Mouse (Mus musculus): ENCODE results near the gene Hsp90aa1. TPM values are rescaled to one million over a fixed set of nuclear protein-coding genes. Genes with fewer than 3 reads are reported as not detected.

The Hsp90aa1 gene
- polyA plus RNA-seq, 1 experiment from 2014 or later, result 836 TPM

- no peak overlapping the region for H3K4me2 ChIP-seq (replicated peaks)
- no peak overlapping the region for H3K9ac ChIP-seq
- H3K4me3 ChIP-seq, result no peak overlapping the region
- H3K4me1 ChIP-seq, result peaks cover 4% of the 10 kb centered on the region; the same call in 1 of the 2 replicates
- H3K9me3 ChIP-seq, result no peaks in the 10 kb centered on the region
- 0 out of 2 replicates have a peak, but pooled peaks have one; percentile 42 for ATAC-seq (ENCODE audit: low FRiP score, low read depth)
- no peak overlapping the region for H3K27ac ChIP-seq
- no peaks in the 10 kb centered on the region for H3K27me3 ChIP-seq
- 48% methylated on average over 7 of the region's 7 CpGs for WGBS
- H3K36me3 ChIP-seq, result 0 out of 2 replicates have a peak, but pooled peaks cover 4% of the 10 kb centered on the region
These were observed 21.3 kb downstream of the Hsp90aa1 start for GRCm38 (mm10) chr12:110681191-110681590.

GRCm38 (mm10) chr12:110674243-110674642 lies 28.3 kb downstream of the Hsp90aa1 start:
- H3K9ac ChIP-seq, result no peak overlapping the region
- WGBS, result 57% methylated on average over 5 of the region's 5 CpGs
- no peak overlapping the region for H3K4me3 ChIP-seq
- no peaks in the 10 kb centered on the region for H3K4me1 ChIP-seq
- no peak overlapping the region for H3K27ac ChIP-seq
- peaks cover 13% of the 10 kb centered on the region for H3K36me3 ChIP-seq
- H3K27me3 ChIP-seq, result no peaks in the 10 kb centered on the region
- no peak for ATAC-seq (ENCODE audit: low FRiP score, low read depth)
- H3K9me3 ChIP-seq, result no peaks in the 10 kb centered on the region
- no peak overlapping the region for H3K4me2 ChIP-seq (replicated peaks)

GRCm38 (mm10) chr12:110667466-110668077 lies 35.0 kb downstream of the Hsp90aa1 start:
- Histone ChIP-seq H3K27ac (no peak overlapping the region), H3K36me3 (peaks cover 79% of the 10 kb centered on the region), H3K9me3 (no peaks in the 10 kb centered on the region), H3K4me1 (no peaks in the 10 kb centered on the region), H3K4me2 (replicated peaks) (no peak overlapping the region), H3K9ac (no peak overlapping the region), H3K4me3 (no peak overlapping the region), H3K27me3 (no peaks in the 10 kb centered on the region)
- 89% methylated on average over 13 of the region's 13 CpGs for WGBS
- no peak for ATAC-seq (ENCODE audit: low FRiP score, low read depth)

DNA sequence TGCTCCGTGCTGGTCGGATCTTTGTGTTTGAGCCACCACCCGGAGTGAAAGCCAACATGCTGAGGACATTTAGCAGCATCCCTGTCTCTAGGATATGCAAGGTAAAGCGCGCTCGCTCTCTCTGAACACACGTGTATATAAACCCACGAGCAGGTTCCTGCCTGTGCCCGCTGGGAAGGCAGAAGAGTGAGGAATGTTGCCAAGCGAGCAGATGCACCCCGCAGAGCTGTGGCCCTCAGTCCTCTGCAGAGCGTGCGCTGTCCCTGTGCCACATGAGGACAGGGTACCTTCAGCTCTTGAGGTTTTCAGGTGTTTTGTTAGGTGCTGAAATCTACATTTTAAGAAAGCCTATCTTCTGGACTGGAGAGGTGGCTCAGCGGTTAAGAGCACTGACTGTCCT lies 40.8 kb downstream of the Hsp90aa1 start:
- Histone ChIP-seq H3K4me1 (no peaks in the 10 kb centered on the region), H3K27ac (no peak overlapping the region), H3K4me2 (replicated peaks) (no peak overlapping the region), H3K36me3 (peaks cover 99% of the 10 kb centered on the region), H3K27me3 (no peaks in the 10 kb centered on the region), H3K9ac (no peak overlapping the region), H3K4me3 (no peak overlapping the region), H3K9me3 (no peaks in the 10 kb centered on the region)
- ATAC-seq (ENCODE audit: low FRiP score, low read depth), result no peak
- 94% methylated on average over 14 of the region's 14 CpGs for WGBS

DNA sequence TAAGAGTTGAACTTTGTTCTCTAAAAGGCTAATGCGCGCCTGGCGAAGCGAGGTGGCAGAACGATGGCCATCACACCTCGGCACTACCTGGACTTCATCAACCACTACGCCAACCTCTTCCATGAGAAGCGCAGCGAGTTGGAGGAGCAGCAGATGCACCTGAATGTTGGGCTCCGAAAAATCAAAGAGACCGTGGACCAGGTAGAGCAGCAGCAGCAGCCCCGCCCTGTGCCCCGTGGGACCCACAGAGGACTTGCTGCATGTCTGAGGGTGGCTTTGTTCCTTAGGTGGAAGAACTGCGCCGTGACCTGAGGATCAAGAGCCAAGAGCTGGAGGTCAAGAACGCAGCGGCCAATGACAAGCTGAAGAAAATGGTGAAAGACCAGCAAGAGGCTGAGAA lies 51.1 kb downstream of the Hsp90aa1 start:
- no peaks in the 10 kb centered on the region for H3K4me1 ChIP-seq
- H3K27me3 ChIP-seq, result no peaks in the 10 kb centered on the region
- WGBS, result 96% methylated on average over 17 of the region's 17 CpGs
- H3K27ac ChIP-seq, result no peak overlapping the region
- ATAC-seq (ENCODE audit: low FRiP score, low read depth), result no peak
- no peak overlapping the region for H3K4me2 ChIP-seq (replicated peaks)
- peaks cover 95% of the 10 kb centered on the region for H3K36me3 ChIP-seq
- H3K9me3 ChIP-seq, result no peaks in the 10 kb centered on the region
- no peak overlapping the region for H3K9ac ChIP-seq
- no peak overlapping the region for H3K4me3 ChIP-seq

DNA sequence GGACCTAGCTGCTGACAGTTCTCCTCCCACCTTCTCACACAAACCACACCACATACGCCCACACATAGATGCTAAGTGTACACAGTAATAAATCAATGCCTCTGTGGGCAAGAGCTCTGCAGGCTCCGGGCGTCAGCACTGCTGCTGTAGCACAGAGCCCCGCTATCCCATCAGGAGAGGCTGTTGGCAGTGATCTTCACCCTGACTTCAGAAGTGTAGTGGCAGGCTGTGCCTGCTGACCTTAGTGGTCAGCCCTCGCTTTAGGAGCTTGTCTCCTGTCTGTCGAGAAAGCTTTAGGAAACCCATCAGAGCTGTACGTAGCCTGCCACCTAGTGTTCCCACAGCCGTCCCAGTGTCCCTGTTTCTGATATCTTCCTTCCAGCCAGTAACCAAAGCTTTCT lies 52.3 kb downstream of the Hsp90aa1 start:
- Histone ChIP-seq H3K4me2 (replicated peaks) (no peak overlapping the region), H3K4me1 (no peaks in the 10 kb centered on the region), H3K4me3 (no peak overlapping the region), H3K9me3 (no peaks in the 10 kb centered on the region), H3K27me3 (no peaks in the 10 kb centered on the region), H3K36me3 (peaks cover 95% of the 10 kb centered on the region), H3K9ac (no peak overlapping the region), H3K27ac (no peak overlapping the region)
- ATAC-seq (ENCODE audit: low FRiP score, low read depth), result no peak
- WGBS, result 78% methylated on average over 8 of the region's 8 CpGs

Small RNA genes within 50 kb of the gene (microRNA-seq; reads per million reads assigned to microRNA genes)
- gene Gm27299, result not detected

Other genes starting within 250 kb of the Hsp90aa1 start
- 50.0 and 53.5 TPM in 2 replicates for gene Dync1h1, start 101.3 kb downstream of the Hsp90aa1 start, polyA plus RNA-seq (2015; fragmentation: Nextera tagmentation; extraction: Ambion mirVana)
- not detected in 2 replicates for gene 1700001K19Rik, start 20.1 kb downstream of the Hsp90aa1 start, polyA plus RNA-seq (2015; fragmentation: Nextera tagmentation; extraction: Ambion mirVana)
- gene Wdr20, start 35.2 kb upstream of the Hsp90aa1 start, polyA plus RNA-seq (2015; fragmentation: Nextera tagmentation; extraction: Ambion mirVana), result 25.9 and 26.7 TPM in 2 replicates
- gene Mok, start 138.2 kb upstream of the Hsp90aa1 start, polyA plus RNA-seq (2015; fragmentation: Nextera tagmentation; extraction: Ambion mirVana), result 5.7 and 6.1 TPM in 2 replicates
- 7.0 and 7.8 TPM in 2 replicates for gene Zfp839, start 147.5 kb upstream of the Hsp90aa1 start, polyA plus RNA-seq (2015; fragmentation: Nextera tagmentation; extraction: Ambion mirVana)
- gene Cinp, start 186.4 kb upstream of the Hsp90aa1 start, polyA plus RNA-seq (2015; fragmentation: Nextera tagmentation; extraction: Ambion mirVana), result 69.0 and 73.4 TPM in 2 replicates
- 4.4 and 4.9 TPM in 2 replicates for gene Tecpr2, start 186.5 kb upstream of the Hsp90aa1 start, polyA plus RNA-seq (2015; fragmentation: Nextera tagmentation; extraction: Ambion mirVana)

Data from limb, embryonic 13.5 days (tissue).